Mouse (Mus musculus): ENCODE data around the gene Mis12. TPM values are rescaled to one million over a fixed set of nuclear protein-coding genes. Genes with fewer than 3 reads are reported as not detected.

Gene Mis12
- total RNA-seq, 1 experiment, result 27.0 TPM

DNA sequence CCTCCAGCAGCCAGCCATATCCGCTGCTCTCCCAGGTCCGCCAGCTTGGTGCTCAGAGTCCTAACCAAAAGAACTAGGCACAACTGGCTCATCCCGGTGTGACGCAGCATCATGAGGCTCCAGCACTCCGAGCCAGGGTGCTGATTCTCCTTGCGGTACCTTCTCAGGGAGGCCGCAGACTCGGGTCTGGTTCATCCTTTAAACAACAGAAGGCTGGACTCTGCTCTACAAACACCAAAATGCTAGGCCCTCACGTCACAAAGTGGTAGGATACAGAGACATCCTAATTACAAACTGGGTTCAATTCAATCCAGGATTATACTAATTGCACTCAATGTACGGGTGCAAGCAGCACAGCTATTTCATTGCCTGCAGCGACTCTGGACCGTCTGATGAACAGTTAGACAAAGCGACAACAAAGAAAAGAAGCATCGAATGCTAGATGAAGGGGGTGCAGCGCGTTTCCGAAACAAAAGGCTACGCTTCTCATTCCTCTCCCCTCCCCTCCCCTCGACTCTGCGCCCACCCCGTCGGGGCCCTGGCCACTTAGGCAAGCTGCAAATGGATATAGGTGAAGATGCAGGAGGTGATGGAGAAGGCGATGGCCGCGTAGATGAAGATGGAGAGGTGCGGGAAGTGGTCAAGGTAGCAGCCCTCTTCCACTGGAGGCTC is 13.2 kb downstream of the Mis12 start:
- Histone ChIP-seq H3K36me3 (ENCODE audit: control insufficient read depth, insufficient read depth, low read length, poor library complexity, severe bottlenecking) (no peaks in the 10 kb centered on the region; the same call in 1 of the 2 replicates), H3K4me3 (ENCODE audit: insufficient read depth in 1 of 2, low read depth in 1 of 2, low read length in 2 of 2, poor library complexity in 1 of 2, severe bottlenecking in 1 of 2) (peak overlapping the region; percentile 57 to 67), H3K4me1 (ENCODE audit: control insufficient read depth in 2 of 2, insufficient read depth in 2 of 2, low read length in 2 of 2, poor library complexity in 1 of 2) (peaks cover 0 to 3% of the 10 kb centered on the region in 2 experiments; a peak in 1 of 4 replicates), H3K9me3 (ENCODE audit: control insufficient read depth, insufficient read depth, low read depth, low read length) (no peaks in the 10 kb centered on the region), H3K9ac (ENCODE audit: insufficient read depth, low read depth, low read length, poor library complexity, severe bottlenecking) (peak overlapping the region; percentile 36; the same call in 1 of the 2 replicates), H3K27ac (ENCODE audit: insufficient read depth, low read depth, low read length, poor library complexity, severe bottlenecking) (no peak overlapping the region)
- in situ Hi-C loops (cut with MboI; ENCODE audit: low sequenced_read_pairs in 2 of 2, unreplicated experiment in 2 of 2), result no loop called here
- TF ChIP-seq ZNF384 (IDR thresholded peaks at IDR 0.05; ENCODE audit: low read depth, low read length) (no peak), MAFK (IDR thresholded peaks at IDR 0.05; ENCODE audit: insufficient read depth, low read depth, low read length) (no peak), CHD2 (IDR thresholded peaks at IDR 0.05; ENCODE audit: low read depth, low read length) (no peak), HCFC1 (IDR thresholded peaks at IDR 0.05; ENCODE audit: borderline replicate concordance, insufficient read depth, low read length) (no peak), ZC3H11A (IDR thresholded peaks at IDR 0.05; ENCODE audit: borderline replicate concordance, low read depth, low read length) (no peak)
- no peak for DNase-seq (ENCODE audit: low read depth, low spot score)

DNA sequence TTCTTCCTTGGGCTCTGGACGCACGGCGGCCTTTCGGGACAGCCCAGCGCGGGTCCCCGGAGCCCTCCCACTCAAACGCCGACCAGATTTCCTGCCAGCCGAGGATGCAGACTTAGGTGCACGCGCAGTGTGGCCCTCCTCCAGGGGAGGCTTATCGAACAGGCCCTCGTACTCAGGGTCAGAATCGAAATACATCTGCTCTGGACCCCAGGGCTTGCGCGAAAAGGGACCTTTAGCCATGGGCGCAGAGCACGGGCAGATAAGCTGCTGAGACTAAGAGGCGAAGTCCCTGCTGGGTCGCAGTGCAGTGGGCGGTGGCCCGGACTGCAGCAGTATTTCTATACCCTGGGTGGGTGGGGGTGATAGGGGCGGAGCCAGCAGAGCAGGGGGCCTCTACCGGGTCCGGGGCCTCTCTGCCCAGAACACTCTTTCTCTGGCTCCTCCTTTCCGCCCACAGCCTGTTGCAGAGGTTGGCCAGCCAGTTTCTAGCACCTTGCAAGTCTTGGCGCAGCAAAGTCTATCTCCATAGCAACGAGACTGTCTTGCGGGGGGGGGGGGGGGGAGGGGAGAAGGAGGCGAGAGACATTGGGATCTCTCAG is 13.9 kb downstream of the Mis12 start, which contains the start of gene 6330403K07Rik:
6330403K07Rik (minus strand) TSS at position 351 of the 599 bp plus-strand sequence.
- Histone ChIP-seq H3K36me3 (ENCODE audit: control insufficient read depth, insufficient read depth, low read length, poor library complexity, severe bottlenecking) (no peaks in the 10 kb centered on the region), H3K4me1 (ENCODE audit: control insufficient read depth in 2 of 2, insufficient read depth in 2 of 2, low read length in 2 of 2, poor library complexity in 1 of 2) (peaks cover 0 to 3% of the 10 kb centered on the region in 2 experiments; a peak in 1 of 4 replicates), H3K9me3 (ENCODE audit: control insufficient read depth, insufficient read depth, low read depth, low read length) (no peaks in the 10 kb centered on the region), H3K27ac (ENCODE audit: insufficient read depth, low read depth, low read length, poor library complexity, severe bottlenecking) (no peak within 1 kb of the TSS), H3K4me3 (ENCODE audit: insufficient read depth in 1 of 2, low read depth in 1 of 2, low read length in 2 of 2, poor library complexity in 1 of 2, severe bottlenecking in 1 of 2) (peak within 1 kb of the TSS; percentile 57 to 67), H3K9ac (ENCODE audit: insufficient read depth, low read depth, low read length, poor library complexity, severe bottlenecking) (peak within 1 kb of the TSS; percentile 36)
- DNase-seq (ENCODE audit: low read depth, low spot score), result peak; percentile 34
- TF ChIP-seq ZNF384 (IDR thresholded peaks at IDR 0.05; ENCODE audit: low read depth, low read length) (no peak), CHD2 (IDR thresholded peaks at IDR 0.05; ENCODE audit: low read depth, low read length) (no peak), MAFK (IDR thresholded peaks at IDR 0.05; ENCODE audit: insufficient read depth, low read depth, low read length) (no peak), ZC3H11A (IDR thresholded peaks at IDR 0.05; ENCODE audit: borderline replicate concordance, low read depth, low read length) (no peak), HCFC1 (IDR thresholded peaks at IDR 0.05; ENCODE audit: borderline replicate concordance, insufficient read depth, low read length) (no peak)
- in situ Hi-C loops (cut with MboI; ENCODE audit: low sequenced_read_pairs in 2 of 2, unreplicated experiment in 2 of 2), result no loop called here

DNA sequence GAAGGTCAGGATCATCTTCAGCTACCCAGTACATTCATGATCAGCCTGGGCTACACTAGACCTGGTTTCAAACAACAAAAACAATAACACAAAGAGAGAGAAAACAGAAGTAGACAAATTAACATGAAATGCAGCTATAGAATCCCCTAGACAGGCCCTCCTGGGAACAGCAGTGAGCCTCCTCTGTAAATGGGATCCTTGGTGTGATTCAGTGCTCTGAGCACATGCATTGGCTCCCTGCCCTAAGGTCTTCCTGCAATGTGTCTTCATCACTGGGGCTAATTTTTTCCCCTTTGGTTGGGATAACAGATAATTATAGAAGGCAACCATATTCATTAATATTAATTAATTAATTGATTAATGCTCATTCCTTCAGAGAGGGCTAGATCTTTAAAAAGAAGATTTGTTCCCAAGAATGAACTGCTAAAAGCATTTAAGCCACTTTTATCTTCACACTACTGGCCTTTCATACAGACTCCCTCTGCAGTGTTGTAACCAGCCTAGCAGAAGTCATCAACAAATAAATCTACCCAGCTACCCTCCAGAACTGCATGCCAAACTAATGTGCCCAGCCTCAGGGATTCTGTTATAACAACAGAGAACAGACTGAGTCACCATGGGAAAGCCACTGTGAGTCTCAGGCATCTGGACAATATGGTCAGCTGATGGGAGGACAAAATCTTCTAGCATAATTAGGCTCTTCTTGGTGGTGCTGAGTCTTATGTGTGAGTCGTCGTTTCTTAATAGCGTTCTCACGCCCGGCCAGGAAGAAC is 20.3 kb downstream of the Mis12 start:
- Histone ChIP-seq H3K9me3 (ENCODE audit: control insufficient read depth, insufficient read depth, low read depth, low read length) (no peaks in the 10 kb centered on the region), H3K36me3 (ENCODE audit: control insufficient read depth, insufficient read depth, low read length, poor library complexity, severe bottlenecking) (no peaks in the 10 kb centered on the region), H3K4me3 (ENCODE audit: insufficient read depth in 1 of 2, low read depth in 1 of 2, low read length in 2 of 2, poor library complexity in 1 of 2, severe bottlenecking in 1 of 2) (no peak overlapping the region), H3K9ac (ENCODE audit: insufficient read depth, low read depth, low read length, poor library complexity, severe bottlenecking) (no peak overlapping the region), H3K4me1 (ENCODE audit: control insufficient read depth in 2 of 2, insufficient read depth in 2 of 2, low read length in 2 of 2, poor library complexity in 1 of 2) (no peaks in the 10 kb centered on the region), H3K27ac (ENCODE audit: insufficient read depth, low read depth, low read length, poor library complexity, severe bottlenecking) (no peak overlapping the region)
- TF ChIP-seq MAFK (IDR thresholded peaks at IDR 0.05; ENCODE audit: insufficient read depth, low read depth, low read length) (no peak), ZNF384 (IDR thresholded peaks at IDR 0.05; ENCODE audit: low read depth, low read length) (no peak), CHD2 (IDR thresholded peaks at IDR 0.05; ENCODE audit: low read depth, low read length) (no peak), HCFC1 (IDR thresholded peaks at IDR 0.05; ENCODE audit: borderline replicate concordance, insufficient read depth, low read length) (no peak), ZC3H11A (IDR thresholded peaks at IDR 0.05; ENCODE audit: borderline replicate concordance, low read depth, low read length) (no peak)
- DNase-seq (ENCODE audit: low read depth, low spot score), result no peak
- in situ Hi-C loops (cut with MboI; ENCODE audit: low sequenced_read_pairs in 2 of 2, unreplicated experiment in 2 of 2), result no loop called here

DNA sequence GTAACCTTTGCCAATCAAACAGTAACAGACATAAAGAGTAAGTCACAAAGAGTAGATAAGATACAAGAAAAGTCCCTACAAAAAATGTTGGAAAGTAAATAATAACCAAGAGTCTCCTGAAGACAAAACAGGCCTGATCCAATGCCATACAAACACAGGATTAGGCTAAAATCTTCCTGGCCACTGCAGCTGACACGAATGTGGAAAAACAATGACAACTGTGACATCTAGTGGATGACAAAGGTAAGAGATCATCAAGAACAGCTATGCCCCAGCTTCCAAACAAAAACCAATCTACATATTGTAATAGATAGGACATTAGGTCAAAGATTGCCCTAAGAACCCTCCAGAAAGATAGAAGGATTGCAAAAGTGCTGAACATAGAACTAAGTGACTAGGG is 33.1 kb downstream of the Mis12 start:
- H3K9me3 ChIP-seq (ENCODE audit: control insufficient read depth, insufficient read depth, low read depth, low read length), result no peaks in the 10 kb centered on the region
- DNase-seq (ENCODE audit: low read depth, low spot score), result no peak
- H3K4me3 ChIP-seq (ENCODE audit: insufficient read depth in 1 of 2, low read depth in 1 of 2, low read length in 2 of 2, poor library complexity in 1 of 2, severe bottlenecking in 1 of 2), result no peak overlapping the region
- no peak overlapping the region for H3K9ac ChIP-seq (ENCODE audit: insufficient read depth, low read depth, low read length, poor library complexity, severe bottlenecking)
- no peak for TF ChIP-seq MAFK (IDR thresholded peaks at IDR 0.05; ENCODE audit: insufficient read depth, low read depth, low read length)
- TF ChIP-seq ZC3H11A (IDR thresholded peaks at IDR 0.05; ENCODE audit: borderline replicate concordance, low read depth, low read length), result peak; percentile 38; the same call in 1 of the 2 replicates
- H3K36me3 ChIP-seq (ENCODE audit: control insufficient read depth, insufficient read depth, low read length, poor library complexity, severe bottlenecking), result no peaks in the 10 kb centered on the region
- no peaks in the 10 kb centered on the region for H3K4me1 ChIP-seq (ENCODE audit: control insufficient read depth in 2 of 2, insufficient read depth in 2 of 2, low read length in 2 of 2, poor library complexity in 1 of 2)
- H3K27ac ChIP-seq (ENCODE audit: insufficient read depth, low read depth, low read length, poor library complexity, severe bottlenecking), result no peak overlapping the region
- in situ Hi-C loops (cut with MboI; ENCODE audit: low sequenced_read_pairs in 2 of 2, unreplicated experiment in 2 of 2), result no loop called here
